In the genomic region with DNA sequence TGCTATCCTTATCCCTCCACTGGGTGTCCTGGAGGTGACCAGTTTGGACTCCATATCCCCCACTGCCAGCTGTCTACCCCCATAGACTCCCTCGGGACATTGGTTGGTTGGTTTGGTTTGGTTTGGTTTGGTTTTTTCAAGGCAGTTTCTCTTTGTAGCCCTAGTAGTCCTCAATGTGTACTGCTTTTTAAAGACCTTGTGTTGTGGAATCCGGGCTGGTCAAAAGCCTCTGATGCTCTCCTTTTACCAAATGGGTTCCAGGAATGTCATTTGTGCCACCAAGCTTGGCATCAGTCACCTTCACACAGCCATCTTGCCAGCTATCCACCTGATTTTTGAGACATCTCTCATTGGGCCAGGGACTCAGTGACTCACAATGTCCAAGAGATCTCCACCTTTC, we compare ENCODE assay signal across 26 mouse cellular contexts. TPM values are rescaled to one million over a fixed set of nuclear protein-coding genes. Genes with fewer than 3 reads are reported as not detected.
A peak's percentile ranks its signal among the peaks of the same experiment; 100 is the strongest.
DNase-seq lines count a peak whose midpoint lies in the region; TF ChIP-seq lines count a peak whose summit lies in the region.
"Had no signal": no experiment of that assay in that cellular context is flagged by ENCODE, and none has a peak within 500 bp of the region (broad histone marks: within the 10 kb centered on the region; RNA-seq: fewer than 3 reads in every experiment).

No protein-coding gene starts in this region.

- H3K4me3 ChIP-seq in CH12.LX (replicated peaks in 1 of 3; ENCODE audit: low read depth in 2 of 3, low read length in 2 of 3, poor library complexity in 1 of 3) = no peak overlapping the region
- H3K4me3 ChIP-seq in embryonic fibroblast, embryonic 13.5 days (ENCODE audit: insufficient read depth, low read length) = no peak overlapping the region
- H3K4me3 ChIP-seq: embryonic facial prominence, embryonic 13.5 days; embryonic facial prominence, embryonic 15.5 days; forebrain, embryonic 13.5 days; forebrain, embryonic 15.5 days had no signal

- H3K9ac ChIP-seq in CH12.LX (ENCODE audit: insufficient read depth, low read depth) = no peak overlapping the region
- H3K9ac ChIP-seq: embryonic facial prominence, embryonic 13.5 days; embryonic facial prominence, embryonic 15.5 days; forebrain, embryonic 13.5 days; forebrain, embryonic 15.5 days; forebrain, postnatal 0 days had no signal

- no peak overlapping the region for H3K4me2 ChIP-seq in CH12.LX (ENCODE audit: insufficient read depth, low read depth, poor library complexity, severe bottlenecking)
- H3K4me2 ChIP-seq: embryonic facial prominence, embryonic 13.5 days; embryonic facial prominence, embryonic 15.5 days; forebrain, embryonic 13.5 days; forebrain, embryonic 15.5 days had no signal

- intact Hi-C loops in heart, postnatal 10 days (cut with DNase I) = loop anchor here (5.0 kb wide), 1 partner anchor 57 kb away; no protein-coding TSS in a partner anchor

- H3K9me3 ChIP-seq in CH12.LX (replicated peaks; ENCODE audit: low read length) = no peaks in the 10 kb centered on the region
- H3K9me3 ChIP-seq: embryonic facial prominence, embryonic 13.5 days; embryonic facial prominence, embryonic 15.5 days; forebrain, embryonic 13.5 days; forebrain, embryonic 15.5 days had no signal

- H3K79me2 ChIP-seq in CH12.LX (replicated peaks; ENCODE audit: control insufficient read depth, extremely low read depth, insufficient read depth, poor library complexity, severe bottlenecking) = peaks cover under 1% of the 10 kb centered on the region; the same call in 1 of the 2 replicates

- no peak for TF ChIP-seq POLR2A in CH12.LX (IDR thresholded peaks at IDR 0.05; ENCODE audit: low read depth, low read length)
- TF ChIP-seq POLR2A in embryonic fibroblast, embryonic 13.5 days (IDR thresholded peaks at IDR 0.05; ENCODE audit: low read depth, low read length) = 0 out of 2 replicates have a peak, but pooled peaks have one; percentile 37

- H3K4me1 ChIP-seq in CH12.LX (ENCODE audit: control insufficient read depth in 1 of 2, insufficient read depth in 2 of 2) = peaks cover 7 to 11% of the 10 kb centered on the region in 2 experiments; a peak in 3 of 4 replicates
- H3K4me1 ChIP-seq in embryonic fibroblast, embryonic 13.5 days (ENCODE audit: control insufficient read depth, insufficient read depth, low read length) = no peaks in the 10 kb centered on the region
- H3K4me1 ChIP-seq: embryonic facial prominence, embryonic 15.5 days; forebrain, embryonic 13.5 days had no signal

- H3K27me3 ChIP-seq in CH12.LX (replicated peaks) = no peaks in the 10 kb centered on the region
- H3K27me3 ChIP-seq: embryonic facial prominence, embryonic 13.5 days; embryonic facial prominence, embryonic 15.5 days; forebrain, embryonic 13.5 days; forebrain, embryonic 15.5 days had no signal

- H3K27ac ChIP-seq in CH12.LX (ENCODE audit: insufficient read depth, low read depth) = no peak overlapping the region
- H3K27ac ChIP-seq in embryonic fibroblast, embryonic 13.5 days (ENCODE audit: insufficient read depth, low read length) = no peak overlapping the region
- H3K27ac ChIP-seq: embryonic facial prominence, embryonic 13.5 days; embryonic facial prominence, embryonic 15.5 days; forebrain, embryonic 13.5 days; forebrain, embryonic 15.5 days had no signal

- peak; percentile 83 for DNase-seq in heart, adult 11 months
- DNase-seq in heart, postnatal 10 days = no peak
- no peak for DNase-seq in CH12.LX (ENCODE audit: extremely low read depth)
- DNase-seq in cerebellum, postnatal 10 days = no peak
- DNase-seq in urinary bladder, adult 2 months (ENCODE audit: low spot score) = no peak
- DNase-seq: adrenal gland, adult 8-10 months; cerebellum, adult 11-12 months; cerebellum, adult 9-10 months had no signal

- in situ Hi-C loops in CH12.LX (cut with MboI; ENCODE audit: low pct_ligation_motif_present, low pct_unique_long_range_greater_than_20kb, low sequenced_read_pairs) = no loop called here

- no peak for TF ChIP-seq RAD21 in CH12.LX (IDR thresholded peaks at IDR 0.05; ENCODE audit: low read depth, low read length)

- H3K36me3 ChIP-seq in CH12.LX (replicated peaks in 1 of 2; ENCODE audit: control insufficient read depth in 1 of 2, insufficient read depth in 1 of 2, low read length in 1 of 2) = peaks cover 26 to 35% of the 10 kb centered on the region in 2 experiments

- TF ChIP-seq CTCF in CH12.LX (conservative IDR thresholded peaks at IDR 0.05 in 1 of 2, IDR thresholded peaks at IDR 0.05 in 1 of 2; ENCODE audit: low read depth in 2 of 2, low read length in 2 of 2) = no peak
- TF ChIP-seq CTCF in embryonic fibroblast, embryonic 13.5 days (IDR thresholded peaks at IDR 0.05; ENCODE audit: borderline replicate concordance, insufficient read depth, low read length) = no peak

- dilution Hi-C loops in CH12.LX (cut with MboI; ENCODE audit: extremely low pct_ligation_motif_present, extremely low pct_unique_long_range_greater_than_20kb, low sequenced_read_pairs) = no loop called here

- TF ChIP-seq EP300 in CH12.LX (IDR thresholded peaks at IDR 0.05; ENCODE audit: low read length) = no peak

TF ChIP-seq in CH12.LX, 34 proteins besides CTCF, POLR2A, EP300 and RAD21:
- TF ChIP-seq MXI1 (IDR thresholded peaks at IDR 0.05; ENCODE audit: low read depth, low read length) = 0 out of 2 replicates have a peak, but pooled peaks have one; percentile 29
- no peak for TF ChIP-seq USF2 (conservative IDR thresholded peaks at IDR 0.05; ENCODE audit: low read depth, low read length)

RNA-seq across cellular contexts. Expression of a gene that starts 7.5 kb away (rescaled TPM):
- 100 to 1,000 TPM; 184 to 195 TPM for total RNA-seq in heart, postnatal 10 days (2021)
- 62.2 and 65.2 TPM in 2 replicates for total RNA-seq in CH12.LX (2012; rRNA removed)
- 44.1 and 44.9 TPM in 2 replicates for total RNA-seq in CH12.LX (2014; rRNA removed)
- polyA plus RNA-seq in CH12.LX (2012; ENCODE audit: insufficient read length, low read depth) = 244 and 257 TPM in 2 replicates
- polyA plus RNA-seq in embryonic fibroblast, embryonic 13.5 days (2011; ENCODE audit: insufficient read length, low read depth, missing spikeins) = 382 and 390 TPM in 2 replicates
- 482 and 493 TPM in 2 replicates for polyA plus RNA-seq in urinary bladder, adult 2 months (2012; rRNA removed)

RNA-seq across cellular contexts. Expression of a gene that starts 31.1 kb away (rescaled TPM):
- total RNA-seq in heart, postnatal 10 days (2021) = 100 to 1,000 TPM; 152 to 153 TPM
- total RNA-seq in CH12.LX (2012; rRNA removed) (234 and 310 TPM in 2 replicates), CH12.LX (2014; rRNA removed) (171 and 199 TPM in 2 replicates)
- polyA plus RNA-seq in CH12.LX (2012; ENCODE audit: insufficient read length, low read depth) = 291 and 339 TPM in 2 replicates
- polyA plus RNA-seq in embryonic fibroblast, embryonic 13.5 days (2011; ENCODE audit: insufficient read length, low read depth, missing spikeins) = 87.7 and 98.1 TPM in 2 replicates
- 161 and 200 TPM in 2 replicates for polyA plus RNA-seq in urinary bladder, adult 2 months (2012; rRNA removed)

RNA-seq across cellular contexts. Expression of a gene that starts 32.3 kb away (rescaled TPM):
- not detected for total RNA-seq in heart, postnatal 10 days (2021)
- total RNA-seq in CH12.LX (2012; rRNA removed) = 0.71 TPM in 1 of 2 replicates, not detected in the other
- 1.1 and 1.7 TPM in 2 replicates for total RNA-seq in CH12.LX (2014; rRNA removed)
- polyA plus RNA-seq in CH12.LX (2012; ENCODE audit: insufficient read length, low read depth) = 0.94 and 1.5 TPM in 2 replicates
- polyA plus RNA-seq in embryonic fibroblast, embryonic 13.5 days (2011; ENCODE audit: insufficient read length, low read depth, missing spikeins) = not detected in 2 replicates
- polyA plus RNA-seq in urinary bladder, adult 2 months (2012; rRNA removed) = not detected in 2 replicates
- total RNA-seq: adrenal gland, adult 8-10 months; adrenal gland, postnatal 14 days; adrenal gland, postnatal 36 days; common myeloid progenitor, adult 5-6 weeks; forebrain, postnatal 0 days; MEL had no signal
- polyA plus RNA-seq: activated CD4-positive, CD25-positive, alpha-beta regulatory T cell, adult 4 months; cerebellum, adult 2 months; embryonic facial prominence, embryonic 11.5 days; embryonic facial prominence, embryonic 13.5 days; embryonic facial prominence, embryonic 15.5 days; forebrain, embryonic 11.5 days; forebrain, embryonic 13.5 days; forebrain, postnatal 0 days; Patski had no signal

RNA-seq across cellular contexts. Expression of a gene that starts 35.0 kb away (rescaled TPM):
- not detected for total RNA-seq in heart, postnatal 10 days (2021)
- not detected in 2 replicates for total RNA-seq in CH12.LX (2012; rRNA removed)
- total RNA-seq in CH12.LX (2014; rRNA removed) = not detected in 2 replicates
- not detected in 2 replicates for polyA plus RNA-seq in CH12.LX (2012; ENCODE audit: insufficient read length, low read depth)
- polyA plus RNA-seq in embryonic fibroblast, embryonic 13.5 days (2011; ENCODE audit: insufficient read length, low read depth, missing spikeins) = not detected in 2 replicates
- not detected in 2 replicates for polyA plus RNA-seq in urinary bladder, adult 2 months (2012; rRNA removed)
- total RNA-seq: adrenal gland, adult 18-20 months; adrenal gland, adult 8-10 months; adrenal gland, postnatal 14 days; adrenal gland, postnatal 36 days; common myeloid progenitor, adult 5-6 weeks; ES-E14; MEL had no signal
- polyA plus RNA-seq: activated CD4-positive, CD25-positive, alpha-beta regulatory T cell, adult 4 months; CD4-positive, CD25-positive, alpha-beta regulatory T cell, adult 4 months; cerebellum, adult 2 months; embryonic facial prominence, embryonic 13.5 days; forebrain, embryonic 11.5 days; forebrain, embryonic 13.5 days; Patski had no signal

RNA-seq across cellular contexts. Expression of a gene that starts 52.6 kb away (rescaled TPM):
- total RNA-seq in heart, postnatal 10 days (2021) = 100 to 1,000 TPM; 224 to 236 TPM
- total RNA-seq in CH12.LX (2012; rRNA removed) = 4.7 and 7.0 TPM in 2 replicates
- total RNA-seq in CH12.LX (2014; rRNA removed) = 1.1 and 1.2 TPM in 2 replicates
- polyA plus RNA-seq in CH12.LX (2012; ENCODE audit: insufficient read length, low read depth) = 4.4 and 5.2 TPM in 2 replicates
- 136 and 191 TPM in 2 replicates for polyA plus RNA-seq in embryonic fibroblast, embryonic 13.5 days (2011; ENCODE audit: insufficient read length, low read depth, missing spikeins)
- polyA plus RNA-seq in urinary bladder, adult 2 months (2012; rRNA removed) = 75.8 and 96.6 TPM in 2 replicates
